Mouse (Mus musculus) intestine, postnatal 0 days (tissue): Measurements from ENCODE around the gene Dexi. TPM values are rescaled to one million over a fixed set of nuclear protein-coding genes. Genes with fewer than 3 reads are reported as not detected.

Source experiments
- ATAC-seq: fragments of 200-750 bp; cut with Nextera tagmentation; 2 replicates; pipeline ENCODE4 v1.8.0; 2017; ENCODE audit warnings: mild to moderate bottlenecking, moderate TSS enrichment, moderate library complexity
- H3K27ac ChIP-seq: fragments of 300-500 bp; sonication (generic); 2 replicates; pipeline ENCODE4 v1.5.1; 2014; ENCODE audit warnings: mild to moderate bottlenecking, low read depth, low read length, moderate library complexity
- H3K27me3 ChIP-seq: fragments of 300-500 bp; sonication (generic); replicated peaks from 2 replicates; pipeline ENCODE4 v1.6.1; 2014; ENCODE audit warnings: low read length, mixed read lengths; ENCODE audit not compliant: control insufficient read depth, insufficient read depth
- H3K36me3 ChIP-seq: fragments of 300-500 bp; sonication (generic); 2 replicates; pipeline ENCODE4 v1.6.1; 2014; ENCODE audit warnings: mild to moderate bottlenecking, moderate library complexity; ENCODE audit not compliant: control insufficient read depth, insufficient read depth
- H3K4me1 ChIP-seq: fragments of 300-500 bp; sonication (generic); replicated peaks from 2 replicates; pipeline ENCODE4 v1.6.1; 2014; ENCODE audit warnings: antibody characterized with exemption, low read length, mixed read lengths; ENCODE audit not compliant: control insufficient read depth, insufficient read depth
- H3K4me2 ChIP-seq: fragments of 300-500 bp; sonication (generic); replicated peaks from 2 replicates; pipeline ENCODE4 v1.6.1; 2014; ENCODE audit warnings: low read depth, mild to moderate bottlenecking, moderate library complexity
- H3K4me3 ChIP-seq: fragments of 300-500 bp; sonication (generic); 2 replicates; pipeline ENCODE4 v1.5.1; 2014; ENCODE audit warnings: low read depth, low read length
- H3K9ac ChIP-seq: fragments of 300-500 bp; sonication (generic); 2 replicates; pipeline ENCODE4 v1.6.1; 2014; ENCODE audit warnings: mild to moderate bottlenecking, low read depth, low read length
- H3K9me3 ChIP-seq: fragments of 300-500 bp; sonication (generic); 2 replicates; pipeline ENCODE4 v1.6.1; 2016; ENCODE audit warnings: mixed run types; ENCODE audit not compliant: control insufficient read depth
- CTCF ChIP-seq: sonication (generic); IDR thresholded peaks from 2 replicates; pipeline ENCODE4 v1.5.1; 2016; ENCODE audit warnings: low read depth, mild to moderate bottlenecking, control low read depth, antibody characterized with exemption, moderate library complexity
- WGBS: fragments of 180-500 bp; shearing (Covaris S2); extraction: QIAGEN DNeasy Blood & Tissue Kit; methylation state at CpG from one replicate; pipeline ENCODE4 v1.1.7; 2014; 5-methylcytosine and 5-hydroxymethylcytosine counted together
- polyA plus RNA-seq: library from polyadenylated mRNA; unstranded; fragments of >200 nt; fragmentation: Nextera tagmentation; extraction: Ambion mirVana; gene quantifications from 2 replicates; pipeline ENCODE4 v1.2.1, GENCODE M21; 2015

Dexi gene
- polyA plus RNA-seq, 1 experiment from 2014 or later, result 8.9 TPM

DNA sequence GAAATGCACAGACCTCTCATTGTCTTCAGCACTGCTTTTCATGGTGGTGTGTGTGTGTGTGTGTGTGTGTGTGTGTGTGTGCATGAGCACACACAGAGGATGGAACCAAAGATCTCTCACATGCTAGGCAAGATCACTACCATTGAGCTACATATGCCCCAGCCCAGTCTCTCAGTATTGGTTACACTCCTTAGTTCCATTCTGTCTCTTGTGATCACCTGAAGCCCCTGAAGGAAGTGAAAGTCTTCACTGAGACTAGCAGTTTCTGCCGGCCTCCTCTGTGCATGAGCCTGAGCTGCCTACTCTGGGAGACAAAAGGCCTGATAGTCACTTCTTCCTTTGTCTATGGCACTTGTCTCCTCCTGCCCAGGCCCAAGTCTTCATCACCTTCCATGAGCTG, 43.7 kb downstream of the Dexi start:
- Histone ChIP-seq H3K4me2 (no peak overlapping the region), H3K4me3 (no peak overlapping the region), H3K9ac (no peak overlapping the region), H3K36me3 (no peaks in the 10 kb centered on the region), H3K27me3 (no peaks in the 10 kb centered on the region), H3K4me1 (0 out of 2 replicates have a peak, but pooled peaks cover 3% of the 10 kb centered on the region), H3K27ac (no peak overlapping the region), H3K9me3 (no peaks in the 10 kb centered on the region)
- whole genome bisulfite sequencing, result 54% methylated on average over 1 of the region's 1 CpGs
- TF ChIP-seq CTCF, result no peak
- no peak for ATAC-seq

DNA sequence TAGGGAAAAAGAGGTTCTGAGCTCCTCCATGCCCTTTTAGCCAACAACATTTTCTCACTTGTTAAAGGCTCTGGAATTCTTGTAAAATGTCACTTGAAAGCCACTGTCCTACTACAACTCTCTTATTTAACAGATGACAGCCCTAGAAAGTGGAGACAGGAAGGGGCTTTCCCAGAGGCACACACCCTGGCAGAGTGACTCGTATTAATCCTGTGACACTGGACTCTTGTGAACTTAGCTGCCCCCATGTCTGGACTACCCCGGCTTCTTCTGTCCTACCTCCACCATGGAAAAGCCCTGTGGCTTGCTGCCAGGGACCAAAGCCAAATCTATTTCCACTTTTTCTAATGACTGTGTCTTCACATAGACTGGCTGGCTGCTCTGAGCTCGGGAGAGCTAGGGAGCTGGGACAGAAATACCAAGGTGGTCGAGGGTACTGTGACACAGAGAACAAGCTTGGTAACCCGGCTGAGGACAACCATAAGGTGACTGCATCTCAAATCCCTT, 44.7 kb downstream of the Dexi start:
- no peak for TF ChIP-seq CTCF
- Histone ChIP-seq H3K27ac (no peak overlapping the region), H3K9me3 (no peaks in the 10 kb centered on the region), H3K4me3 (no peak overlapping the region), H3K4me1 (0 out of 2 replicates have a peak, but pooled peaks cover 3% of the 10 kb centered on the region), H3K36me3 (no peaks in the 10 kb centered on the region), H3K4me2 (no peak overlapping the region), H3K27me3 (no peaks in the 10 kb centered on the region), H3K9ac (no peak overlapping the region)
- WGBS, result 59% methylated on average over 5 of the region's 5 CpGs
- ATAC-seq, result no peak

DNA sequence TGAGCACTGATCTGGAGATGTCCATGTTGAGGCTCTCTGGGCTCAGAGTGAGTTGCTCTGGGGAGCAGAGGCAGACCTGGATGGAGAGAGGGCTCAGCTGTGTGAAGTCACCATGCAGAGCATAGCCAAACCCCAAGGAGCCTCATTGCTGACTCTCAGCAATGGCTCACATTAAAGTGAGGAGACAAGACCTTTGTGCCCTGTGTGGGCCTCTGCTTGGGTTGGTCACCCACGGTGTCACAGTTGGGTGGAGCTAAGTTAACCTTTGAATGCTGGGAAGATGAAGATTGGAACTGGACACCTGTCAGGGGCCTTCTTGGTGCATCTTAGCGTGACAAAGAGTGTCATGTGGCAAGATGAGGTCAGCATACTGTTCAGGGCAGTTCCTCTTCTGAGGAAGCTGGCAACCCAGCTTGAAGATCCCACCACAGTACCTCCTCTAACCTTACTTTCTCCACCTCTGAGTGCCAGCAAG, 47.0 kb downstream of the Dexi start:
- peak; percentile 31; the same call in 1 of the 2 replicates for ATAC-seq
- no peak overlapping the region; the same call in 1 of the 2 replicates for H3K27ac ChIP-seq

DNA sequence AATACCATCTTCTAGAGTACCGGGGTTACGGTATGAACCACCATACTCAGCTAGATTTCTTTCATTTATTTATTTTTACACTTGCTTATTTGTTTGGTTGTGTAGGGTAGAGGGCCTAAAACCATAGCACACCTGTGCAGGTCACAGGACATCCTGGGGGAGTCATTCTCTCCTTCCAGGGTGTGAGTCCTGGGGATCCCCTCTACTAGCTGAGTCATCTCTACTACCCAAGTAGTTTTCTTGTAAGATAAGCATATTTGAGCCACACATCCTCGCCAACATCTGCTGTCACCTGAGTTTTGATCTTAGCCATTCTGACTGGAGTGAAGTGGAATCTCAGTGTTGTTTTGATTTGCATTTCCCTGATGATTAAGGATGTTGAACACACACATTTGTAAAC, 50.3 kb downstream of the Dexi start:
- Histone ChIP-seq H3K4me2 (no peak overlapping the region), H3K27me3 (peaks cover 10% of the 10 kb centered on the region; the same call in 1 of the 2 replicates), H3K9me3 (no peaks in the 10 kb centered on the region), H3K4me3 (no peak overlapping the region), H3K36me3 (no peaks in the 10 kb centered on the region), H3K27ac (no peak overlapping the region), H3K9ac (no peak overlapping the region), H3K4me1 (0 out of 2 replicates have a peak, but pooled peaks cover 3% of the 10 kb centered on the region)
- no peak for ATAC-seq
- no peak for TF ChIP-seq CTCF
- WGBS, result 84% methylated on average over 3 of the region's 3 CpGs

More for the DNA sequence above, 47.0 kb downstream of the Dexi start:
- WGBS, result 52% methylated on average over 2 of the region's 2 CpGs
- no peak overlapping the region for H3K9ac ChIP-seq
- no peaks in the 10 kb centered on the region for H3K36me3 ChIP-seq
- no peak for TF ChIP-seq CTCF
- H3K4me3 ChIP-seq, result no peak overlapping the region
- no peaks in the 10 kb centered on the region for H3K9me3 ChIP-seq
- no peaks in the 10 kb centered on the region for H3K27me3 ChIP-seq
- H3K4me1 ChIP-seq, result 0 out of 2 replicates have a peak, but pooled peaks cover 3% of the 10 kb centered on the region
- no peak overlapping the region for H3K4me2 ChIP-seq

DNA sequence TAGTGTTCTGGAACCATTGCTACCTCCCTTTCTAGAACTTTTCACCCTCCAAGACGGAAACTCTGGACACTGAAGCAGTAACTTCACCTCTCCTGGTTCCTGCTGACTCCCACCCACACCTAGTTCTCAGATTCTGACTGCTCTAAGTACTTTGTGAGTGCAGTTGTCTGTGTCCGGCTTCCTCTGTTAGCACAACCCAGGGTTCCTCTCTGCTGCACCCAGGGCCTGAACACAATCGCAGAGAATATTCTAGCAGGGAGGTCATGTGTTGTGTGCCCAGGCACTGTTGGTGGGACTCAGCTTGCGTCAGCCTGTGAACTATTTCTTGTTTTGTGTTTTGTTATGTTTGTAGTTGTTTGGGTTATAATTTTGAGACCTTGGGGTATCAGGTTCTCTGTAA, 51.1 kb downstream of the Dexi start:
- no peak for ATAC-seq
- WGBS, result 83% methylated on average over 4 of the region's 4 CpGs

DNA sequence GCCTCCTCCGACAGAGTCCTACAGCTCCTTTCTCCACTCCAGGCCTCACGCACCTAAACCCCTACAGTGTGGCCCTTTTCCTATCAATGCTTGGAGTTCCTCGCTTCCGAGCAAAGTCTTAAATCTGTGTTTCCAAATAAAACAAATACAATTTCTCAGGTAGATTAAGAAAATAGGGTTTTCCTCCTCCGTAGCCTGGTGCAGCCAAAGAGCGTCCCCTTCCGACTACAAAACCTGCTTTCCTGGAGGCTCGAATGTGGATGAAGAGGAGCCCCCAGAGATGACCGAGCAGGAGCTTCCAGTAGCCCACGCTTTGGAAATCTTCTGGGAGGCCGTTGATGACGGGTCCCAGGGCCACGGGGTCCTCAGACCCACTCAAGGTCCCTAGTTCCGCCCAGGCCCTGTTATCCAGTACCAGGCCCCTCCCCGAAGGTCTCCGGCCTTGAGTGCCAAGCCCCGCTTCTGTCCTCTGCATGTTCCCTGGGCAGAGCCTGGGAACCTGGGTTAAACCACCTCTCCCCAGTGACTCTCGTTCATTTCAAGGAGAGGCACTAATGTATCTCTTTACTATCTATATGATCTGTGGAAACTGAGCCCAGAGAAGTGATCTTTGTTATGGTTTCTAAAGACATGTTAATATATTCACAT, 52.2 kb downstream of the Dexi start:
- no peak overlapping the region for H3K4me3 ChIP-seq
- 80% methylated on average over 18 of the region's 18 CpGs for WGBS
- H3K9me3 ChIP-seq, result no peaks in the 10 kb centered on the region
- no peak for ATAC-seq
- no peak for TF ChIP-seq CTCF
- no peak overlapping the region for H3K4me2 ChIP-seq
- peaks cover 10% of the 10 kb centered on the region; the same call in 1 of the 2 replicates for H3K27me3 ChIP-seq
- no peak overlapping the region for H3K27ac ChIP-seq
- no peaks in the 10 kb centered on the region for H3K36me3 ChIP-seq
- no peak overlapping the region for H3K9ac ChIP-seq
- 0 out of 2 replicates have a peak, but pooled peaks cover under 1% of the 10 kb centered on the region for H3K4me1 ChIP-seq

More for the DNA sequence above, 51.1 kb downstream of the Dexi start:
- TF ChIP-seq CTCF, result no peak
- no peaks in the 10 kb centered on the region for H3K36me3 ChIP-seq
- no peak overlapping the region for H3K4me2 ChIP-seq
- 0 out of 2 replicates have a peak, but pooled peaks cover 3% of the 10 kb centered on the region for H3K4me1 ChIP-seq
- H3K4me3 ChIP-seq, result no peak overlapping the region
- H3K27ac ChIP-seq, result no peak overlapping the region
- no peak overlapping the region for H3K9ac ChIP-seq
- no peaks in the 10 kb centered on the region for H3K9me3 ChIP-seq
- H3K27me3 ChIP-seq, result peaks cover 10% of the 10 kb centered on the region; the same call in 1 of the 2 replicates
